Mouse (Mus musculus): ENCODE data around the gene Agap1.
A peak's percentile ranks its signal among the peaks of the same experiment; 100 is the strongest.

Agap1 gene

GRCm38 (mm10) chr1:89576985-89577384, 122.4 kb downstream of the Agap1 start:
- peak in 1 of 2 experiments; percentile 59 for DNase-seq (ENCODE audit: low spot score in 2 of 2)

- DNase-seq (ENCODE audit: low spot score in 2 of 2) = peak; percentile 61 to 84
Measured at GRCm38 (mm10) chr1:89580031-89580998, 125.7 kb downstream of the Agap1 start.

GRCm38 (mm10) chr1:89580999-89581765, 126.6 kb downstream of the Agap1 start:
- peak in 1 of 2 experiments; percentile 42 for DNase-seq (ENCODE audit: low spot score in 2 of 2)

DNA sequence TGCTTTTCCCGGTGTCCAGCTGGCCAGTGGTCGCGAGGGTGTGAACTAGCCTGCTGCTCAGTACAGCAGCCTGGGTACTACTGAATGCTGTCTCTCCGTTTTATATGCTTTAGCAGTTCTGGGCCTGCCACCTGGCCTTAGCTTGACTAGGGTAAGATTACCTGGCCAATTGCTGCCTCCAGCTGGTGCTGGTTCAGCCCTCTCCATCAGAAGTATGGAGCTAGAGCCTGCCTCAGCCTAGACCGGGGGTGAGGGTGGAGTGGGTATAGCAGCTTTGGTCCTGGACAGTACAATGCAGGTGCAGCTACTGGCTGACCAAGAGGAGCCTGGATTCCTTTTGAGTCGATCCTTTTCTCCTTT, 127.1 kb downstream of the Agap1 start:
- no peak for DNase-seq (ENCODE audit: low spot score in 2 of 2)

- DNase-seq (ENCODE audit: low spot score in 2 of 2) = no peak
Measured at GRCm38 (mm10) chr1:89583369-89583768, 128.8 kb downstream of the Agap1 start.

DNA sequence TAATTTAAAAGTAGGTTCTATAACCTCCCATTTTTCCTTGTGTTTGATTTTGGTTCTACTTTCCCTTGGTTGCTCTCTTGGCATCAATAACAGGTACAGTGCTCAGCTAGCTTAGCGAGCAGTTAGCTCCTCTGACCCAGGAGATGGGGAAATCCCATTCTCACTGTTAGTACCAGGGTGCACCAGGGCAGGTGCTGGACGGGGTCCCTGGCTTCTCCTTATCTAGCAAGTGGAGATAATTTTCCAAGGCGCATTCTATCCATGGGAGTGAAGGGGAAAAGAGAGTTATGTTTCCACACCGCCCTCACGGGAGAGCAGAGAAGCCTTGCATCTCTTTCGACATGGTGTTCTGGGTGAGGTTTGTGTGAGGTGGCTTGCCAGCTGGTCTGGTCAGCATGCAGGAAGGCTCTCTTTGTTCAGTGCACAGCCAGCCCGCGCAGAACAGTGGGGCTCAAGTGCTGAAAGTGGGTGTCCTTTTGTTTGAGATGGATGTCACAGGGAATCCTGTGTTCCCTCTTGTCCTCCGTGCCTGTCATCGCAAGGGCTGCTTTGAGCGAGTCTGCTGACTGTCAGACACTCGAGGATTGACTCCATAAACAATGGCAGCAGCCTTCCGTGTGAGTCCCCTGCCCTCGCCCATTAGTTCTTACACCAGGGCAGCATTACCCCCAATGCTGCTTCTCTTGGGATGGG, 132.5 kb downstream of the Agap1 start:
- peak; percentile 61 to 64 for DNase-seq (ENCODE audit: low spot score in 2 of 2)

- peak in 1 of 2 experiments; percentile 70 for DNase-seq (ENCODE audit: low spot score in 2 of 2)
Measured at GRCm38 (mm10) chr1:89588154-89588553, 133.5 kb downstream of the Agap1 start.

GRCm38 (mm10) chr1:89590994-89591393, 136.4 kb downstream of the Agap1 start:
- no peak for DNase-seq (ENCODE audit: low spot score in 2 of 2)

DNA sequence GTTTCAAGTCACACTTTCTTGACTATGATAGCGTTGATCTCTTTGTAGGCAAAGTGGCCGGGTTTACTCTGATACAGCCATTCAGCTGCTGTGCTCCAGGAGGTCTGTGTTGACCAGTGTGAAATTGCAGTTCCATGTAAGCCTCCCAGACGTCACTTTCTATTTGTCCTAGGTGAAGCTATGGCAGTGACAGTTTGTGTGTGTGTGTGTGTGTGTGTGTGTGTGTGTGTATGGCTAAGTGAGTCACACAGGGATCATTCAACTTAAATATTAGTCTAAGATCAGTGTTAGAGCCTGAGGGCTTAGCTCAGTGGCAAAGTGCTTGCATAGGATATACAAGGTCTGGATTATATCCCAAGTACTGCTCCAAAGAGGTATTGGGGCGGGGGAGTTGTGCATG, 138.6 kb downstream of the Agap1 start:
- DNase-seq (ENCODE audit: low spot score in 2 of 2) = no peak

DNA sequence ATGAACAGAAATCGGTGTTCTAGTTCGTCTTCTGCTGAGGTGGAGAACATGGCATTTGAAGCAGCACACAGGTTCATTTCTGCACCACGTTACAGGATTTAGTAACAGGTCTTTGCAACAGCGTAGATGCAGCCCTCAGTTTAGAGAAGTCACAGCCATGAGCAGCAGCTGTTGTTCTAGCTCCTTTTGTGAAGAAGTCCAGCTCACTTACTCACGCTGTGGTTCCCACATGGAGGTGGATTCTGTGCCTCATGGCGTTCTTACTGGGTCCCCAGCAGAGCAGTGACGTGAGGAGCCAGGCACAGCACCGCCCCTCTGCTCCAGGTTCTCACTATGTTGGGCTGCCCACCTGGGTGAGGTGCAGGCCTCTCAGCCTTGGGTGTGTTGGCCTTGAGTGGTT, 140.4 kb downstream of the Agap1 start:
- peak in 1 of 2 experiments; percentile 47 for DNase-seq (ENCODE audit: low spot score in 2 of 2)

DNA sequence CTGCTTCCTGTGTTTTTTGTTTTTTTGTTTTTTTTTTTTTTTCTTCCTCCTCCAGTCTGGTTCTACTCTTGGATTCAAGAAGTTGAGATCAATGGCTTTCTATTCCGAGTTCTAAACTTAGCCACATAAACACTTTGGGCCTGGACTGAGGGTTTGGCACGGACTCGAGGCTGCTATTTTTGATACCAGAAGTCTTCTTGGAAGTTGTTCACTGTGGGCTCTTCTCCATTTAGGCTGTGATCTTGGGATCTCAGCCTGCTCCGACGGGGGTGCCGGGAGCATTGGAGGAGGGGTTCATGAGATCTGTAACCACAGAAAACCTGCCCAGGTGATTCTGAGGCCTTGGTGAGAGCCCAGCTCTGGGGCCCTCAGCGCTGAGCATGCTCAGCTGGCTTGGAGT, 140.8 kb downstream of the Agap1 start:
- DNase-seq (ENCODE audit: low spot score in 2 of 2) = no peak

DNA sequence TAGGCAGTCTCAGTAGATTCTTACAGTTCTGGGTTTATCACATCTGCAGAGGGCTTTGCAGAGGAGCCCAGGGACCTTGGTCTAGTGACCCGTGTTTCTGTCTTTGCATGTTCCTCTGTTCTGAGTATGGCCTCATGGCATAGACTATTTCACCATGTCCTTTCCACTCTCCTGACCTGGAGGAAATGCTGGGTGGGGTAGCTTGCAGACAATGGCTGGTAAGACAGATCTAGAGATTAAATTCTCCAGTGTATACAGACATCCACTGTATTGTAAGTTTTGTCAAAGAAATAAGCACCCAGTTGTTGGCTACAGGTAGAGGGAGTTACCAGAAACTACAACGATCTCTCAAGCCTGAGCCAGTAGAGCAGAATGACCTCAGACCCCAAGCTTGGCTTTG, 141.6 kb downstream of the Agap1 start:
- no peak for DNase-seq (ENCODE audit: low spot score in 2 of 2)

DNA sequence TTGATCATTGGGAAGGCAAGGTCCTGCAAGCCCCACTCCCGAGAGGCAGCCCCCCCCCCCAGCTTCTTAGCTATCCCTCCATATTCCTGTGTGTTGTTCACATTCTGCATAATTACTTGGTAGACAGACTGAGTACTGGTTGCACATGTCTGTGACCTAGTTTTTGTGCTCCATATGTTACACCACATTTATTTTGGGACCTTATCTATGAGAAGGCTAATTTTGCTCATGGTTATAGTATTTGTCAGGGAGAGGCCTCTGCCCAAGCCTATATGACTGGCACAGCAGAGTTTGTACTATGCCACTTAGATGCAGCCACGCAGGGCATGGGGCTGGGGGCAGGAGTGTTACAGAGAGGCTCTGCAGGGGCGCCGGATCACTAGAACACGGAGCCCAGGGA, 144.3 kb downstream of the Agap1 start:
- DNase-seq (ENCODE audit: low spot score in 2 of 2) = no peak

DNA sequence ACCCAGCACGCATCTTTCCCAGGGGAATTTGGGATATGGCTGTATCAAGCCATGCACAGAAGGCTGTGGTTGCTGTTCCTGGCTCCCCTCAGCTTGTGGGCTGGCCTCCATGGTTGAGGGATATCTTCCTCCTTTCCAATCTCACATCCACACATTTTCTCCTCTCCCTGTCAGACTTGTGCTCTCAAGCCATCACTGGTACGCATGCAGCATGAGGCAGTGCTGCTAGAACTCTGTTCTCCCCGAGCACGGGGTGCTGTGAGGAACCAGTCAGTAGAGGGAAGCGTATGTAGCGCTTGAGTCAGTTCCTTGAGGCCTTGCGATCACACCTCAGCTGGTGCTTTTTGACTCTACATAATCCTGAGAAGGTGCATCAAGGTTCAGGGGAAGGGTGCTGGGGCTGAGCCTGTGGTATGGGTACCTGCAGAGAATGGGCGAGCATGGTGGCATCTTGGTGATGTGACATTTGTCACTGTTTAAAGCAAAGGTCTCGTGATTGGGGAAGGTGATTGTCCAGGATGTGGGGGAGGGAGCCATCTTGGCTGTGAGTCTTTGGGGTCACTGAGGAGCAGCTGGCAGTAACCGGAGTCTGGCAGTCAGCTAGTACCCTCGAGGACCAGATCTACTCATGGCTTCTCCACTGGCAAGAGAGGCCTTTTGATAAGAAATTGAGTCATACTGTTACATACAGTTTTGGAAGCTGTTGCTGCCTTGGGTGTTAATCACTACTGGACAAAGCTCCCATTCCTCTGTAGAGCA, 145.6 kb downstream of the Agap1 start:
- no peak for DNase-seq (ENCODE audit: low spot score in 2 of 2)

GRCm38 (mm10) chr1:89601349-89601748, 146.7 kb downstream of the Agap1 start:
- no peak for DNase-seq (ENCODE audit: low spot score in 2 of 2)

DNA sequence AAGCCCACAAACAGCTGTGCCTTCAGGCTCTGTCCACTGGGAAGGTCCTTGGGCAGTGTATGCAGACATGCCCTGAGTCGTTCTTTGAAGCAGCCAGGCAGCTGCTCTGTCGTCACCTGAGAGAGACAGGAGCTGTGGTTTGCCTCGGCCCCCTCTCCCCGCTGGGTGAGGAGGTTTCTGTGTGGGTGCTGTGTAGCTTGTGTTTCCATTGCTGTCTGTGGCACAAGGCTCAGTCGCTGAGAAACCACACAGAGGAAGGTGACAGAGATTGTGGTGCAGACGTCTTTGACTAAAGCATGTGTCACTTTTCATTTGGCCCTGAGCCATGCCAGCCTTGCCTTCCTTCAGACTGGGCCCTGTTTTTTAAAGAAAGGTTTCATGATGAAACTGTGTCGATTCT, 148.3 kb downstream of the Agap1 start:
- DNase-seq (ENCODE audit: low spot score in 2 of 2) = peak in 1 of 2 experiments; percentile 57

GRCm38 (mm10) chr1:89606612-89607011, 152.0 kb downstream of the Agap1 start:
- DNase-seq (ENCODE audit: low spot score in 2 of 2) = peak in 1 of 2 experiments; percentile 74

- DNase-seq (ENCODE audit: low spot score in 2 of 2) = no peak
Measured at GRCm38 (mm10) chr1:89608766-89609165, 154.2 kb downstream of the Agap1 start.

- no peak for DNase-seq (ENCODE audit: low spot score in 2 of 2)
Measured at GRCm38 (mm10) chr1:89609964-89610363, 155.4 kb downstream of the Agap1 start.

- no peak for DNase-seq (ENCODE audit: low spot score in 2 of 2)
Measured at GRCm38 (mm10) chr1:89611521-89611920, 156.9 kb downstream of the Agap1 start.

GRCm38 (mm10) chr1:89613234-89613870, 158.7 kb downstream of the Agap1 start:
- DNase-seq (ENCODE audit: low spot score in 2 of 2) = no peak

Data from left cerebral cortex, adult 9 months (tissue).